Mouse (Mus musculus): ENCODE measurements around the gene Ube2b. TPM values are rescaled to one million over a fixed set of nuclear protein-coding genes. Genes with fewer than 3 reads are reported as not detected.

The Ube2b gene
- polyA plus RNA-seq, 1 experiment from 2014 or later: 286 TPM

DNA sequence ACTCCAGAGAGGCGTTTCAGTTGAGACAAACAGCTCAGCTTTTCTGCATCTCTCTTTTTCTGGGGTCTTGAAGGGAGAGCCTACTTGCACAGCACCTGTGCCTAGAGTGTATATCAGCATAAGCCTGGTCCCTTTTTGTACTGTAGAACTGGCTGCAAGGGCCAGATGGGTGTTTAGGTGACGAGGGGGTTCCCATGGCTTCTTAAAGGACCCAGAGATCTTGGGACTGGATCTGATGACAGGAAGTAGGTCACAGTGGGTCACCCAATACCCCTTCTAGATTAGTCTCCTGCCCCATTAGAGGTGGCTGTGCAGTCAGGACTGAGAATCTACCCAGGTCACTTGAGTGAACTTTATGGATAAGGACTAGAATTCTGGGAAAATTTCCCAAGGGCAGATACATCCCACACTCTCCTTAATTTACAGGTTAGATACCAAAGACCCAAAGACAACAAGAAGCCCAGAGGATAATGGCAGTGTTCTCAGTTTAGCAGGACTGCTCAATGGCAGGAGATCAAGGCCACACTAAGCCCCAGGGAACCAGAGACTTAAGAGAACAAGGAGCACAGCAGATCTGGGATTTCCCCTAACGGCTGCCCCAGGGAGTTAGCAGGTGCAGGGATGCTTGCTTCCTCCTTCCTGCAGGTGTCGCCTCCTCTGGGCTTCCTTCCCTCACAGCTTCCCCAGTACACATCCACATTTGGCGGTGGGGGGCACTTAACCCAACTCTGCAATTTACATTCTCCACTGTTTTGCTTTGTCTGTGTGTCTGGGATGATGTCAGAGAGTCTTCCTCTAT lies 64.7 kb downstream of the Ube2b start:
- H3K27me3 ChIP-seq (ENCODE audit: control insufficient read depth, insufficient read depth, low read length): no peaks in the 10 kb centered on the region
- H3K9ac ChIP-seq (ENCODE audit: low read length): no peak overlapping the region
- H3K4me3 ChIP-seq (ENCODE audit: low read length): no peak overlapping the region
- peaks cover 6% of the 10 kb centered on the region for H3K4me1 ChIP-seq (ENCODE audit: control insufficient read depth, insufficient read depth, low read length)
- H3K9me3 ChIP-seq (replicated peaks; ENCODE audit: control insufficient read depth, low read length): no peaks in the 10 kb centered on the region
- 55% methylated on average over 5 of the region's 5 CpGs for WGBS
- no peak overlapping the region for H3K4me2 ChIP-seq (ENCODE audit: low read depth, low read length)
- 0 out of 2 replicates have a peak, but pooled peaks have one; percentile 33 for ATAC-seq (replicated peaks; ENCODE audit: extremely low read depth, insufficient read depth, low FRiP score)
- H3K36me3 ChIP-seq (ENCODE audit: control insufficient read depth, insufficient read depth): no peaks in the 10 kb centered on the region
- peak overlapping the region; percentile 39; the same call in 1 of the 2 replicates for H3K27ac ChIP-seq (ENCODE audit: low read length)

Other genes starting within 250 kb of the Ube2b start
- gene Sec24a, start 237.1 kb downstream of the Ube2b start, polyA plus RNA-seq (2015; fragmentation: Nextera tagmentation; extraction: Ambion mirVana): 9.7 and 10.7 TPM in 2 replicates
- 136 and 138 TPM in 2 replicates for gene Sar1b, start 237.1 kb downstream of the Ube2b start, polyA plus RNA-seq (2015; fragmentation: Nextera tagmentation; extraction: Ambion mirVana)
- 1.4 and 1.6 TPM in 2 replicates for gene Jade2, start 143.1 kb downstream of the Ube2b start, polyA plus RNA-seq (2015; fragmentation: Nextera tagmentation; extraction: Ambion mirVana)
- gene Cdkn2aipnl, start 33.1 kb downstream of the Ube2b start, polyA plus RNA-seq (2015; fragmentation: Nextera tagmentation; extraction: Ambion mirVana): 73.0 and 81.1 TPM in 2 replicates
- 10.8 and 12.7 TPM in 2 replicates for gene Cdkl3, start 3.5 kb upstream of the Ube2b start, polyA plus RNA-seq (2015; fragmentation: Nextera tagmentation; extraction: Ambion mirVana)
- 67.3 and 71.3 TPM in 2 replicates for gene Ppp2ca, start 97.9 kb upstream of the Ube2b start, polyA plus RNA-seq (2015; fragmentation: Nextera tagmentation; extraction: Ambion mirVana)
- not detected in 2 replicates for gene Olfr1373, start 144.8 kb upstream of the Ube2b start, polyA plus RNA-seq (2015; fragmentation: Nextera tagmentation; extraction: Ambion mirVana)
- gene Olfr1371, start 213.2 kb upstream of the Ube2b start, polyA plus RNA-seq (2015; fragmentation: Nextera tagmentation; extraction: Ambion mirVana): not detected in 2 replicates
- 476 and 507 TPM in 2 replicates for gene Skp1a, start 231.2 kb upstream of the Ube2b start, polyA plus RNA-seq (2015; fragmentation: Nextera tagmentation; extraction: Ambion mirVana)